Mouse (Mus musculus): ENCODE data around the gene Auts2.

- TF ChIP-seq CTCF (IDR thresholded peaks at IDR 0.05) = no peak
- no peak for TF ChIP-seq POLR2A (IDR thresholded peaks at IDR 0.05; ENCODE audit: insufficient read depth, low read depth, low read length)
Measured at GRCm38 (mm10) chr5:131680127-131680845, 862.9 kb downstream of the Auts2 start.

All from heart, adult 2 months (tissue).